Comparison of ENCODE assay signal across 9 mouse cellular contexts in genomic region chr11:66985136-66985702, GRCm38 (mm10). TPM values are rescaled to one million over a fixed set of nuclear protein-coding genes. Genes with fewer than 3 reads are reported as not detected.
A peak's percentile ranks its signal among the peaks of the same experiment; 100 is the strongest.
DNase-seq lines count a peak whose midpoint lies in the region; ATAC-seq and TF ChIP-seq lines count a peak whose summit lies in the region.
"Had no signal": no experiment of that assay in that cellular context is flagged by ENCODE, and none has a peak within 500 bp of the region (broad histone marks: within the 10 kb centered on the region; RNA-seq: fewer than 3 reads in every experiment).

No protein-coding gene starts in this region.

- 6% methylated on average over 11 of the region's 11 CpGs for WGBS in cerebellum, adult 2 months
- WGBS in hindbrain, embryonic 14.5 days: 32% methylated on average over 11 of the region's 11 CpGs
- WGBS in limb, embryonic 15.5 days: 25% methylated on average over 11 of the region's 11 CpGs
- WGBS in stomach, embryonic 14.5 days: 32% methylated on average over 11 of the region's 11 CpGs

- TF ChIP-seq CTCF in cerebellum, adult 2 months (IDR thresholded peaks at IDR 0.05; ENCODE audit: borderline replicate concordance, insufficient read depth, low read depth, low read length): no peak
- no peak for TF ChIP-seq CTCF in cortical plate, adult 2 months (IDR thresholded peaks at IDR 0.05; ENCODE audit: extremely low read depth, insufficient read depth, low read length)

- no peak for DNase-seq in cerebellum, adult 2 months
- DNase-seq in cerebellum, adult 11-12 months: no peak
- DNase-seq in hindbrain, embryonic 14.5 days (ENCODE audit: low spot score): no peak
- DNase-seq in layer of hippocampus, adult 18-20 months (ENCODE audit: low spot score in 2 of 2): no peak

- H3K9ac ChIP-seq in hindbrain, embryonic 14.5 days: peak overlapping the region; percentile 70; the same call in 1 of the 2 replicates
- no peak overlapping the region for H3K9ac ChIP-seq in limb, embryonic 15.5 days
- no peak overlapping the region for H3K9ac ChIP-seq in stomach, embryonic 14.5 days (replicated peaks; ENCODE audit: low read depth, low read length)

- H3K4me3 ChIP-seq in cerebellum, adult 2 months (replicated peaks; ENCODE audit: insufficient read depth, low read depth, low read length): peak overlapping the region; percentile 96
- peak overlapping the region; percentile 40 for H3K4me3 ChIP-seq in cortical plate, adult 2 months (ENCODE audit: insufficient read depth, low read length)
- H3K4me3 ChIP-seq in hindbrain, embryonic 14.5 days (replicated peaks; ENCODE audit: low read length): peak overlapping the region; percentile 38
- peak overlapping the region; percentile 45 for H3K4me3 ChIP-seq in limb, embryonic 15.5 days
- H3K4me3 ChIP-seq in stomach, embryonic 14.5 days (ENCODE audit: low read depth, low read length): peak overlapping the region; percentile 32

- no peaks in the 10 kb centered on the region for H3K27me3 ChIP-seq in cerebellum, adult 2 months (ENCODE audit: control insufficient read depth, insufficient read depth, low read length)
- no peaks in the 10 kb centered on the region for H3K27me3 ChIP-seq in hindbrain, embryonic 14.5 days (ENCODE audit: control insufficient read depth, insufficient read depth, low read length)
- H3K27me3 ChIP-seq in limb, embryonic 15.5 days: no peaks in the 10 kb centered on the region
- H3K27me3 ChIP-seq in stomach, embryonic 14.5 days (ENCODE audit: control insufficient read depth, insufficient read depth, low read length): no peaks in the 10 kb centered on the region

- no peak for ATAC-seq in hindbrain, embryonic 14.5 days (ENCODE audit: low FRiP score)
- no peak for ATAC-seq in limb, embryonic 15.5 days (ENCODE audit: insufficient number of reproducible peaks, low FRiP score, low TSS enrichment, low read depth)
- ATAC-seq in stomach, embryonic 14.5 days (ENCODE audit: insufficient number of reproducible peaks, insufficient read depth, low FRiP score, low read depth): no peak
- no peak for ATAC-seq in frontal cortex, adult (ENCODE audit: low TSS enrichment)

- no peaks in the 10 kb centered on the region for H3K9me3 ChIP-seq in hindbrain, embryonic 14.5 days (ENCODE audit: control insufficient read depth, low read length)
- no peaks in the 10 kb centered on the region for H3K9me3 ChIP-seq in limb, embryonic 15.5 days
- no peaks in the 10 kb centered on the region for H3K9me3 ChIP-seq in stomach, embryonic 14.5 days (ENCODE audit: control insufficient read depth, low read depth, low read length)

- H3K27ac ChIP-seq in cerebellum, adult 2 months (ENCODE audit: insufficient read depth, low read length): no peak overlapping the region
- no peak overlapping the region for H3K27ac ChIP-seq in cortical plate, adult 2 months (ENCODE audit: insufficient read depth, low read length)
- H3K27ac ChIP-seq in hindbrain, embryonic 14.5 days: peak overlapping the region; percentile 79; the same call in 1 of the 2 replicates
- no peak overlapping the region for H3K27ac ChIP-seq in limb, embryonic 15.5 days
- peak overlapping the region; percentile 78; the same call in 1 of the 2 replicates for H3K27ac ChIP-seq in stomach, embryonic 14.5 days (ENCODE audit: low read length)

- no peak for TF ChIP-seq POLR2A in cerebellum, adult 2 months (IDR thresholded peaks at IDR 0.05; ENCODE audit: borderline replicate concordance, insufficient read depth, low read length)
- no peak for TF ChIP-seq POLR2A in cortical plate, adult 2 months (IDR thresholded peaks at IDR 0.05; ENCODE audit: extremely low read depth, insufficient read depth, low read length)

- H3K36me3 ChIP-seq in hindbrain, embryonic 14.5 days (replicated peaks; ENCODE audit: control insufficient read depth, insufficient read depth): no peaks in the 10 kb centered on the region
- H3K36me3 ChIP-seq in limb, embryonic 15.5 days: no peaks in the 10 kb centered on the region
- no peaks in the 10 kb centered on the region for H3K36me3 ChIP-seq in stomach, embryonic 14.5 days (ENCODE audit: control insufficient read depth, insufficient read depth, low read length)

- peak overlapping the region; percentile 81 for H3K4me2 ChIP-seq in hindbrain, embryonic 14.5 days (replicated peaks)
- H3K4me2 ChIP-seq in limb, embryonic 15.5 days: peak overlapping the region; percentile 72
- H3K4me2 ChIP-seq in stomach, embryonic 14.5 days (replicated peaks; ENCODE audit: low read depth, low read length): peak overlapping the region; percentile 52

- no peaks in the 10 kb centered on the region for H3K4me1 ChIP-seq in cerebellum, adult 2 months (ENCODE audit: control insufficient read depth, insufficient read depth, low read length)
- H3K4me1 ChIP-seq in cortical plate, adult 2 months (ENCODE audit: control insufficient read depth, insufficient read depth, low read length): no peaks in the 10 kb centered on the region
- peaks cover 14% of the 10 kb centered on the region for H3K4me1 ChIP-seq in hindbrain, embryonic 14.5 days (replicated peaks; ENCODE audit: control insufficient read depth, insufficient read depth, low read length)
- H3K4me1 ChIP-seq in limb, embryonic 15.5 days: peaks cover 13% of the 10 kb centered on the region
- peaks cover 18% of the 10 kb centered on the region for H3K4me1 ChIP-seq in stomach, embryonic 14.5 days (ENCODE audit: control insufficient read depth, insufficient read depth, low read length)

RNA-seq across cellular contexts. Expression of gene Tmem238l, which starts 28.8 kb away (rescaled TPM):
- polyA plus RNA-seq in cerebellum, adult 2 months (2012; rRNA removed): not detected in 2 replicates
- polyA plus RNA-seq in cortical plate, adult 2 months (2012; rRNA removed): not detected in 2 replicates
- polyA plus RNA-seq in hindbrain, embryonic 14.5 days (2014; fragmentation: Nextera tagmentation; extraction: Ambion mirVana): not detected in 2 replicates
- 0.29 TPM in 1 of 2 replicates, not detected in the other for polyA plus RNA-seq in limb, embryonic 15.5 days (2015; fragmentation: Nextera tagmentation; extraction: Ambion mirVana)
- polyA plus RNA-seq in stomach, embryonic 14.5 days (2014; fragmentation: Nextera tagmentation; extraction: Ambion mirVana): 0.45 and 0.55 TPM in 2 replicates
- not detected for total RNA-seq in layer of hippocampus, adult 18-20 months (2021)
- total RNA-seq: heart, adult 18-20 months had no signal

RNA-seq across cellular contexts. Expression of gene Tmem220, which starts 39.7 kb away (rescaled TPM):
- 0.75 and 1.5 TPM in 2 replicates for polyA plus RNA-seq in cerebellum, adult 2 months (2012; rRNA removed)
- polyA plus RNA-seq in cortical plate, adult 2 months (2012; rRNA removed): 0.98 and 1.0 TPM in 2 replicates
- 0.59 and 1.1 TPM in 2 replicates for polyA plus RNA-seq in hindbrain, embryonic 14.5 days (2014; fragmentation: Nextera tagmentation; extraction: Ambion mirVana)
- 1.1 and 2.3 TPM in 2 replicates for polyA plus RNA-seq in limb, embryonic 15.5 days (2015; fragmentation: Nextera tagmentation; extraction: Ambion mirVana)
- polyA plus RNA-seq in stomach, embryonic 14.5 days (2014; fragmentation: Nextera tagmentation; extraction: Ambion mirVana): 1.6 and 2.2 TPM in 2 replicates
- total RNA-seq in layer of hippocampus, adult 18-20 months (2021): under 1 TPM; 0.61 to 0.67 TPM

Comparison
In these comparisons a context has a peak if more than half of its experiments do, and no peak if none do; other contexts are left out.
1. H3K27ac ChIP-seq: peak in hindbrain, embryonic 14.5 days (single experiment) and stomach, embryonic 14.5 days (single experiment); none in cerebellum, adult 2 months (single experiment), cortical plate, adult 2 months (single experiment) and limb, embryonic 15.5 days (single experiment).
2. H3K4me3 ChIP-seq: peak in every context shown above with its lines; median percentile 96 in cerebellum, adult 2 months; 45 in limb, embryonic 15.5 days; 40 in cortical plate, adult 2 months; 38 in hindbrain, embryonic 14.5 days; 32 in stomach, embryonic 14.5 days.
3. Peak in every context shown above with its lines, with median percentiles within 50 percentile points of each other: H3K4me2 ChIP-seq.